Mouse (Mus musculus) lung, postnatal 25 days (tissue): ENCODE measurements around the gene Nsa2.

Experiments used
- DNase-seq: peaks from one replicate; pipeline ENCODE4 v3.0.0; 2022; ENCODE audit warnings: low spot score

Nsa2 gene

GRCm38 (mm10) chr13:97086316-97086715, 51.4 kb downstream of the Nsa2 start:
- DNase-seq, result no peak

GRCm38 (mm10) chr13:97082432-97082831, 55.3 kb downstream of the Nsa2 start:
- DNase-seq, result no peak

- no peak for DNase-seq
Measured at GRCm38 (mm10) chr13:97080615-97081014, 57.1 kb downstream of the Nsa2 start.

GRCm38 (mm10) chr13:97080201-97080600, 57.5 kb downstream of the Nsa2 start:
- DNase-seq, result no peak
